13 mouse cellular contexts compared by ENCODE assay signal in the genomic region with DNA sequence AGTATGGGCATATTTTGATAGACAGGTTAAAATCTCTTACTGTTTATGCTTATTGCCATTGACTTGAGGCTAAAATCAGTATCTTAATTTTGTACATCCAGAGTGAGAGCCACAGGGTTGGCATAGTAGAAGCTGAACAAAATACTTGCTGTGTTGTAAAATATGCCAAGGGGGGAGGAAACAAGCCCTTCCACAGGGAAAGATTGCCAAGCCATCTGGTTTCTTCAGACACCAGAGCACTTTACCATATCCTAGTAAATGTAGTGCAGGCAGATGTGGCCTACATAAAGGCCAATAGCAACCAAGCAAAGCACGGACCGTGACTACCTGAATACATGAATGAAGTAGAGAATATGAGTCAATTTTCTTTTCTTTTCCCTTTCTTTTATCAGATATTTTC.
"Had no signal": no experiment of that assay in that cellular context is flagged by ENCODE, and none has a peak within 500 bp of the region (broad histone marks: within the 10 kb centered on the region; RNA-seq: fewer than 3 reads in every experiment).

No protein-coding gene starts in this region.

- H3K9me3 ChIP-seq: limb, embryonic 12.5 days; liver, embryonic 15.5 days; midbrain, embryonic 13.5 days had no signal

- ATAC-seq: lung, postnatal 0 days; midbrain, embryonic 13.5 days had no signal

- H3K4me3 ChIP-seq: left cerebral cortex, adult 2 months; limb, embryonic 12.5 days; liver, embryonic 15.5 days; midbrain, embryonic 13.5 days had no signal

- H3K27me3 ChIP-seq: limb, embryonic 12.5 days; liver, embryonic 15.5 days; midbrain, embryonic 13.5 days had no signal

- H3K4me2 ChIP-seq: limb, embryonic 12.5 days; liver, embryonic 11.5 days; liver, embryonic 15.5 days; midbrain, embryonic 13.5 days had no signal

- H3K36me3 ChIP-seq: limb, embryonic 12.5 days; liver, embryonic 15.5 days; midbrain, embryonic 13.5 days had no signal

- H3K27ac ChIP-seq: left cerebral cortex, adult 2 months; limb, embryonic 12.5 days; liver, embryonic 15.5 days; midbrain, embryonic 13.5 days had no signal

- H3K9ac ChIP-seq: limb, embryonic 12.5 days; liver, embryonic 15.5 days; midbrain, embryonic 13.5 days had no signal

- DNase-seq: kidney, adult 18-20 months; kidney, postnatal 14 days; lung, adult 2 months; lung, postnatal 36 days; spleen, adult 18-20 months; thymus, adult 2 months; thymus, postnatal 25 days had no signal

- H3K4me1 ChIP-seq: liver, embryonic 15.5 days; midbrain, embryonic 13.5 days had no signal
